Mouse (Mus musculus) layer of hippocampus, adult 2 months (tissue): ENCODE results near the gene Atp2b1. TPM values are rescaled to one million over a fixed set of nuclear protein-coding genes. Genes with fewer than 3 reads are reported as not detected.

Experiments used
- DNase-seq, 2 experiments: peaks; one replicate each; pipeline ENCODE4 v3.0.0; 2022; ENCODE audit warnings: low spot score in 2 of 2
- H3K27ac ChIP-seq: fragments of 200-600 bp; 2 replicates; pipeline ENCODE4 v1.8.1; 2022
- H3K4me3 ChIP-seq: fragments of 200-600 bp; 2 replicates; pipeline ENCODE4 v1.8.1; 2022; ENCODE audit warnings: mild to moderate bottlenecking
- CTCF ChIP-seq: fragments of 200-600 bp; conservative IDR thresholded peaks from 2 replicates; pipeline ENCODE4 v1.8.1; 2022; ENCODE audit warnings: antibody characterized with exemption, mild to moderate bottlenecking, moderate library complexity
- total RNA-seq, 2 experiments: library from RNA; stranded (reverse); gene quantifications; 2 replicates each; pipeline ENCODE4 v1.2.3; 2021

The Atp2b1 gene
- total RNA-seq, 2 experiments from 2014 or later: 1,026 to 1,053 TPM

DNA sequence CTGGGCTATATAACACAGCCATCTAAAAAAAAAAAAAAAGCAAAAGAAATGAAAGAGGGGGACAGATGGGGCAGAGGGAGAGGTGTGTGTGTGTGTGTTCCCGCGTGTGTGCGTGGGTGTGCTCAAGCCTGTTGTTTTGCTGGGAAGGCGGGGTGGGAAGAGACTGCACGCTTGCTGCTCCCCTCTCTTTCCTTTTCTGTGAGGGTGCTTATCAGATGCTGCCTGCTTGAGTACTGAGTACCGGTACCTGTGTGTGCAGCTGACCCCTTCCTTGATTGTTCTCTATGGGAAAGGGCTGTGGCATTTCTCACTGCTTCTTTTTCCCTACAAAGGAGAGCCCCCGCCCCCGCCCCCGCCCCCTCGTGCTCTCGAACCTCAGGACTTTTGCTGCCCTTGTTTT lies 15.9 kb downstream of the Atp2b1 start:
- peak overlapping the region; percentile 70 for H3K27ac ChIP-seq
- H3K4me3 ChIP-seq: peak overlapping the region; percentile 12; the same call in 1 of the 2 replicates
- TF ChIP-seq CTCF: no peak
- DNase-seq: peak in 1 of 2 experiments; percentile 54

DNA sequence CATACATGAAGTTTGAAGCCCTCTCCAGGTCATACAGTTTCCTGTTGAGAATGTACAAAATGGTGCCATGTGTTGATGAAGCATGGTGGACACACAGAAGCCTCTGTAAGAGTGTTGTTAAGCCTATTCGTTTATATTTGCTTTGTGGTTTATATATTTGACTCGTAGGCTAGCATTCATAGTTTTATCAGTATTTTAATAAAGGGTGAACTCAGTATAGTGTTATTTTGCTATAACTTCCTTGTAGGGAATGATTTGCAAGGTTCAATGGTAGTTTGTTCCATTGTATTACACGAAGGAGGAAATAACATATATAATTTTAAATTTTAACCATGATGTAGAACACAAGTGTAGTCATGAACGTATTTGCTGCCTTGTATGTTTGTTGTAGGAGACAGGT lies 25.9 kb downstream of the Atp2b1 start:
- TF ChIP-seq CTCF: no peak
- H3K4me3 ChIP-seq: no peak overlapping the region
- H3K27ac ChIP-seq: no peak overlapping the region; the same call in 1 of the 2 replicates
- DNase-seq: no peak

DNA sequence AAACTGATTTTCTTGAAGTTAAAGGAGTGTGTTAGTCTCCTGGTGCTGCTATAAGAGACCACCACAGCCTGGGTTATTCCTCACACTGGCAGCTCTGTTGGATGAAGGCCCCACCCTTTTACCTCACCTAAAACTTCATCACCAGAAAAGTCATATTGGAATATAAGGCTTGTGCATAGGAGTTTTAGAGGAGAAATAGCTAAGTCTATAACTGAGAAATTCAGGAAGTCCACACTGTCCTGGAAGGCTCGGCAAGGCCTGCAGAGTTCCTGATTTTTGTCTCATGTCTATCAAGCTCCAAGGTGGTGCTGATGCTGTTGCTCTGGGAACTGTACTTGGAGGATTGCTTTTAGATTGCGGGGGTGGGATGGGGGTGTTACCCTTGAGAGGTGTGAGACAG lies 26.6 kb downstream of the Atp2b1 start:
- DNase-seq: no peak
- H3K4me3 ChIP-seq: no peak overlapping the region
- H3K27ac ChIP-seq: no peak overlapping the region; the same call in 1 of the 2 replicates
- no peak for TF ChIP-seq CTCF

DNA sequence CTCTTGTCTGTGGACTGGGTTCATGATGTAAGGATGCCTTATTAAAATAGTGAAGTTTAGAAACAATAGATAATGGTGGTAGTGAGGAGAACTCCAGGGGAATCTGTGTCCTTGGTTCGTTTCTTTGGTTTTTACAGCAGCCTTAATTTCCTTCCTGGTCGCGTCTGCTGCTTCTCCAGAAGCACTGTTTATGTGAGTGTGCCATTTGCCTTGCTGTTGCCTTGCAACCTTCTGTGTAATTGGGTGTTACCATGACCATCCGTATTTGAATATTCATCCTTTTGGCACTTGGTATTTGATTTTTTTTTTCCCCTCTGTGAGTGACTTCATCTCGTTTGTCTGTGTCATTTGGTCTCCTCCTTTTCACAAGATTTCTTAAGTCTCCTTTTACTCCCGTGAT lies 27.8 kb downstream of the Atp2b1 start:
- no peak for TF ChIP-seq CTCF
- Histone ChIP-seq H3K4me3 (peak overlapping the region; percentile 13; the same call in 1 of the 2 replicates), H3K27ac (peak overlapping the region; percentile 68)
- DNase-seq: no peak

DNA sequence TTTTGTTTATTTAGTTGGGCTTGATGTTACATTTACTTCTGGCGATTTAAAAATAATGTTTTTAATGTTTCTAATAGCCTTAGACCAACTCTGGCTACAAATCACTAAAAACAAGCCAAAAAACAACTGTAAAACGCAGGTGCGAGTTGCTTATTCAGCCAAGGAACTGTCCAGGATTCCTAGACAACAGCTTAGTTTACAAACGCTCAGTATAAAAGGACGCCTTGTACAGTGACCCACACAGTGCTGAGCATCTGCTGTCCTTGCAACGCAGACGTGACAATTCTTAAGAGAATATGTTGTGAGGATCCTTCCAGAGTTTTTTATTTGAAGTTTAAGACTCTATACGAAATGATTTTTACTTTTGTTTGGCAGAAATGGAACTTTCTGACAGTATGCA lies 28.8 kb downstream of the Atp2b1 start:
- H3K27ac ChIP-seq: peak overlapping the region; percentile 68; the same call in 1 of the 2 replicates
- no peak overlapping the region for H3K4me3 ChIP-seq
- DNase-seq: no peak
- no peak for TF ChIP-seq CTCF

DNA sequence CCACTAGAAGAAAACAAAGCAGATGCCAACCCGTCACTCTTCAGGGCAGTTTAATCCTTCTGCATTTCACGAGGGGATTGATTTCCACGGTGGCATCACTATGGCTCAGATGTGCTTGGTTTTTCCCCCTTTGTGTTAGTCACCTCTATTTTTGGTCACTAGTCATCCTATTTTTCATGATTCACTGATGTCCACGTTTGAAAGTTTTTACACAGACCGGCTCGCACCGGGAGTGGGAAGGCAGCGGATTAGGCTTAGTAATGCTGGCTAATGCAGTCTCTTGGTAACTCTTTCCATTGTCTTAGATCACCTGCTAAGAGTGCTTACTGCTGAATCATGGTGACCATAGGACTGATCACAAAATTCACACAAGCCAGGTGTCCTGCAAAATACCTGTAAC lies 29.7 kb downstream of the Atp2b1 start:
- Histone ChIP-seq H3K4me3 (no peak overlapping the region), H3K27ac (peak overlapping the region; percentile 68; the same call in 1 of the 2 replicates)
- TF ChIP-seq CTCF: no peak
- DNase-seq: no peak

DNA sequence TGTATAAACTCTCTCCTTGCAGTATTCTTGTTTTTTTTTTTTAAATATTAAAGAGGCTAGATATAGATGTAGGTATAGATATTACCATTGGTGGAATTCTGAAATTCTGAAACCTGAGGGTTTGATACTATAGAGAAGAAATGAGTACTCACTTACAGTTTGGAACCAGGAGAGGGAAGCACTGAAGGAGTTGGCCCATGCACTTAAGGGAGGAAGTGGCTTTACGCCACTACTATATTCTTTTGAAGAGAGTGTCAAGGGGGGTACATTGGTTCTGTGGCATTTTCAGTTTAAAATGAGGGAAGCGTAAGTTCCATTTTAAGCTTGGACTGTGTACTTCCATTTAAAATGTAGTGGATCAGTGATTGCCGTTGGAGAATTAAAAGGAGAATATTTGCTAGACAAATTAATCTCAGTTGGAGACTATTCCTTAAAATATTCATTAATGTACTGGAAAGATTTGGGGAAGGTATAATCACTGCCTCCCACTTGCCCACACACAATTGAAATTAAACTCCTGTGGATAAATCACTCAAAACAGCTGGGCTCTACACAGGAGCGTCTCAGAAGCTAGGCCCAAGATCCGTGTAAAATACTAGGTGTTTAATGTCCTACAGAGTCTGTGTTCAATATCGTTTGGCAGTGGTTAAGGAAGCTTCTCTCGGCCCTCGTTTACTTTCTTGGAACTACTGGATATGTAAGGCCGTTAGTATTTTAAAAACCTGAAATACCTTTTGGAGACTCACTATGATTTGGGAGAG lies 32.0 kb downstream of the Atp2b1 start:
- Histone ChIP-seq H3K27ac (peak overlapping the region; percentile 15; the same call in 1 of the 2 replicates), H3K4me3 (no peak overlapping the region; the same call in 1 of the 2 replicates)
- TF ChIP-seq CTCF: peak; percentile 47
- DNase-seq: no peak

DNA sequence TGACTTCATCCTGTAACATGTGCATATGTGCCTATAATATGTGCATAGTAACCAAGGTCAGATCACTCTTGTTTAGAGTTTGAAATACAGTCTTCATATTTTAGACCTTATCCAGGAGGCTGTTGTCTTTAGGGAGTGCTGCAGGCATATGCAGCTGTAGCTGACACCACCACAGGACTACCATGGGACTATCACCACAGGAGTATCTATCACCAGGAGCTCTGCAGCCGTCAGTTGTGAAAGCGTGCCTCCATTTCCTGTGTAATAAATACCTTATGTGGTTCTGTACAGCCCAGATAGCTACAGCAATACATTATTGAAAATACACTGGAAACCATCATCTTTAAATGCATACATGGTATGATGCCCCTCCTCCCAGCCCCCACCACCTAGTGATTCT lies 33.0 kb downstream of the Atp2b1 start:
- no peak for DNase-seq
- TF ChIP-seq CTCF: no peak
- Histone ChIP-seq H3K27ac (peak overlapping the region; percentile 15; the same call in 1 of the 2 replicates), H3K4me3 (no peak overlapping the region; the same call in 1 of the 2 replicates)

DNA sequence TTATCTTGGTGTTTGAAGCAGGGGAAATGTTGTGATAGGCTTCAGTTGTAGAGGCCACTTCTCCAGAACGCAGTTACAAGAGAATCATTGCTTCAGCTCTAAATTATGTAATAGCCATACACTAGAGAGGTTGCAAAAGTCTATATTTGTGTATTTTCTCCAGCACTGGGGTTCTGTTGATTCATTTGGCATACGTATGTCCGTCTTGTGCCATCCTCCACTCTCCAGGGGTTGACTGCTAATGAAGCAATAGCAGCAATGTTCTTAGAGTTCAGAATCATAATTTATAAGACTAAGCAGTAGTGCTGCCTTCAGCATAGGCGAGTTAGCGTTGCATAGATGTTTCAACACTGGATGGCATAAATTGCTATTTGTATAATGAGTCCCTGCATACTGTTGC lies 33.9 kb downstream of the Atp2b1 start:
- Histone ChIP-seq H3K4me3 (no peak overlapping the region), H3K27ac (peak overlapping the region; percentile 15)
- no peak for TF ChIP-seq CTCF
- DNase-seq: no peak

DNA sequence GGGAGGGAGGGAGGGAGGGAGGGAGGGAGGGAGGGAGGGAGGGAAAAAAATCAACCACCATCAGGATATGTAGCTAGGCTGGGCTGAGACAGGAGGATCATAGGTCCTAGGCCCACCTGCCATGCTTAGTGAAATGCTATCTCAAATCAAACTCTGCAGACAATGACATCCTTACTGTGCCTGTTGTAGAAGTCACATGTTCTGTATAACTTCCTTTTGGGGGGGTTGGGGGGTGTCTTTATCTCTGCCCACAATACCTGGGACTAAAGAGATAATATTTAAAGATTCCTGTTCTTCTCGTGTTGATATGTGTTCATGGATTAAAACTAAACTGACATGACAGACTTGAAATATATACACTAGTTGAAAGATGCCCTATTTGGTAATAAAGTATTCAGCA lies 35.5 kb downstream of the Atp2b1 start:
- DNase-seq: no peak
- Histone ChIP-seq H3K4me3 (no peak overlapping the region), H3K27ac (peak overlapping the region; percentile 53; the same call in 1 of the 2 replicates)
- no peak for TF ChIP-seq CTCF

DNA sequence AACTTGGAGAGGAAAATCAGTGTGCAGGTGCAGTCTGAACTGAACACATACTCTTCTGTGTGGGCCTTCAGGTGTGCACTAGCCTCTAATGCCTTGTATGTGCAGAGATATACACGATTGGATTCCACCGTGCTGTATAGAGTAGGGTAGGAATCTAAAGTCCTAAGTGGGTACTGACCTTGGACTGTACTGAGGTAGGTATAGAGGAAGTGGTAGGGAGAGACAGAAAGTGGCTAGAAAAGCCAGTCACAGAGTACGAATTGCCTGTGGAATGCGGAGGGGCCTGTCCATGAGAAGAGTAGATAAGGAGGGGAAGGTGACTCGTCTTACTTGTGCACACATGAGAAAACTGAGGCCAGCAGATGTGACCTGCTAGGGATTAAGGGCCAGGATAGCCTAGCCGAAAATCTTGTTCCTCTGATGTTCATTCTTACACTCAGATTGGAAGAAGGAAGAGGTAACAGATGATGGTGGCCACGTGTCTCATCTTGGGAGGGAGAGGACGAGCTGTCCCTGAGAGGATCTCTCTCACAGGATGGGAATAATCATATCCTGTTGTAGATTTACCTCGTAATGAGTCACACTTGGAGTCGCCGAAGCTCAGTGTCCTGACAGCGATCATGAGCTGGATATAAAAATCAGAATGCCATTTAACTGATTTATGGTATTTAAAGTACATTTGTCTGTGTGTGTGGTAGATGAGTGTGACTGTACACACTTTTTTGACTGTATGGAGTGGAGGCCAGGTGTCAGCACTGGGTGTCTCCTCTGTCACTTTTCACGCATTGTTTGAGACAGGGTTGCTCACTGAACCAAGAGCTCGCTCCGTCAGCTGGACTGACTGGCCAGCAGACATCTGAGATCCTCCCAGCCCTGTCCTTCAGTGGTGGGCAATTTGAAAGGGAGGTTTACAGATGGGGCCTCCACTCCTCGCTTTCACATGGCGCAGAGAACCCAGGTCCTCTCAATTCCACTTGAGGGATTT lies 37.4 kb downstream of the Atp2b1 start:
- no peak for TF ChIP-seq CTCF
- Histone ChIP-seq H3K4me3 (no peak overlapping the region), H3K27ac (peak overlapping the region; percentile 47)
- no peak for DNase-seq

DNA sequence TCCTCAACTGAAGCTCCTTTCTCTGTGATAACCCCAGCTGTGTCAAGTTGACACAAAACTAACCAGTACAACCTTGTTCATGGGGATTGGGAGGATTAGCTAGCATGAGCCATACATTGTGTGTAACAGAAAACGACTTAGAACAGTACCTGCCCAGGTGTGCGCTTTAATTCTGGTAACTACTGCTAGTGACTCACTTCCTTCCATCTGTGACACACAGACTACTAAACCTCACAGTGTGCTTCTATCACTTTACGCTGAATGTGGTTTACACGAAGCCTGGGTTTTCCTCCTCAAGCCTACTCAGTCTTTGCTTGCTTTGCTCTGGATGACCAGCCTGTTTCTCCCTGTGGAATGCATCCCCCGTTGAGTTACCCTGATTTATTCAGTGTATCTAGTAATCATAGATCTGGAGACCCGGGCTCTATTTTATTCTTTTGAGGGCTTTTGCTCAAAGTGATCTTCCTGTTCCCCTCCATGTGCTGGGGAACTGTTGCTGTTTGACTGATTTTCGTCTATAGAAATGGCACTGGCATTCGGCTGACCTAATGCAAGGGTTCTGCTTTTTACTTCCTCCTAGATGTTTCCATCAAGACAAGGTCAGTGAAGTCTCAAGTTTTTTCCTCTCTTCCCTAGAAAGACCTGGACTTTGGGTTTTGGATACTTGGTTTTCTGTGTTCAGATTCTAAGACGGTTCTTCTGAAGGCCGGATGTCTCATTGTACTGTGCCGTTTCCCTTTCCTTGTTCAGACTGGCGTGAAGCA lies 40.2 kb downstream of the Atp2b1 start:
- peak overlapping the region; percentile 36; the same call in 1 of the 2 replicates for H3K27ac ChIP-seq
- no peak for DNase-seq
- H3K4me3 ChIP-seq: no peak overlapping the region; the same call in 1 of the 2 replicates
- no peak for TF ChIP-seq CTCF
